Mouse (Mus musculus): ENCODE data around the gene Mbd6.

GRCm38 (mm10) chr10:127287936-127288293 lies 903 bp downstream of the Mbd6 start:
- TF ChIP-seq CTCF (IDR thresholded peaks at IDR 0.05; ENCODE audit: low read depth, low read length) = no peak
- TF ChIP-seq POLR2A (IDR thresholded peaks at IDR 0.05; ENCODE audit: extremely low read depth, insufficient read depth, low read length) = no peak

All from liver, adult 2 months (tissue).